ENCODE assay signal across 16 mouse cellular contexts in genomic region chr9:110548261-110548660, GRCm38 (mm10).
"Had no signal": no experiment of that assay in that cellular context is flagged by ENCODE, and none has a peak within 500 bp of the region (broad histone marks: within the 10 kb centered on the region; RNA-seq: fewer than 3 reads in every experiment).

No protein-coding gene starts in this region.

- H3K9me3 ChIP-seq: limb, embryonic 13.5 days; neural tube, embryonic 15.5 days had no signal

- DNase-seq: kidney, adult 8-10 months; kidney, postnatal 10 days; kidney, postnatal 4 days; left cerebral cortex, postnatal 4 days; lung, adult 18-20 months; midbrain, embryonic 14.5 days; right cerebral cortex, postnatal 4 days; spleen, adult 18-20 months; thymus, adult 18-20 months; thymus, postnatal 14 days had no signal

- H3K4me1 ChIP-seq: limb, embryonic 13.5 days; midbrain, embryonic 10.5 days had no signal

- ATAC-seq: intestine, embryonic 16.5 days had no signal

- H3K4me3 ChIP-seq: layer of hippocampus, adult 2 months; limb, embryonic 13.5 days; midbrain, embryonic 10.5 days; myocyte; neural tube, embryonic 15.5 days had no signal

- H3K27ac ChIP-seq: layer of hippocampus, adult 2 months; limb, embryonic 13.5 days; midbrain, embryonic 10.5 days; neural tube, embryonic 15.5 days had no signal

- H3K27me3 ChIP-seq: limb, embryonic 13.5 days; neural tube, embryonic 15.5 days had no signal

- H3K9ac ChIP-seq: limb, embryonic 13.5 days; neural tube, embryonic 15.5 days had no signal

- H3K4me2 ChIP-seq: limb, embryonic 13.5 days; neural tube, embryonic 15.5 days had no signal
